9 mouse cellular contexts compared by ENCODE assay signal in genomic region chr12:110398351-110398750, GRCm38 (mm10). TPM values are rescaled to one million over a fixed set of nuclear protein-coding genes. Genes with fewer than 3 reads are reported as not detected.
A peak's percentile ranks its signal among the peaks of the same experiment; 100 is the strongest.
DNase-seq lines count a peak whose midpoint lies in the region; ATAC-seq lines count a peak whose summit lies in the region.
"Had no signal": no experiment of that assay in that cellular context is flagged by ENCODE, and none has a peak within 500 bp of the region (broad histone marks: within the 10 kb centered on the region; RNA-seq: fewer than 3 reads in every experiment).

No protein-coding gene starts in this region.

- H3K27me3 ChIP-seq in liver, embryonic 12.5 days (replicated peaks): no peaks in the 10 kb centered on the region; the same call in 1 of the 2 replicates
- H3K27me3 ChIP-seq in hindbrain, embryonic 16.5 days (replicated peaks; ENCODE audit: control insufficient read depth, insufficient read depth, low read length): no peaks in the 10 kb centered on the region
- H3K27me3 ChIP-seq: neural tube, embryonic 13.5 days had no signal

- no peak overlapping the region for H3K27ac ChIP-seq in liver, embryonic 12.5 days
- H3K27ac ChIP-seq in hindbrain, embryonic 16.5 days (ENCODE audit: low read depth, low read length): no peak overlapping the region
- H3K27ac ChIP-seq: neural tube, embryonic 13.5 days had no signal

- no peaks in the 10 kb centered on the region for H3K9me3 ChIP-seq in liver, embryonic 12.5 days (replicated peaks)
- H3K9me3 ChIP-seq in hindbrain, embryonic 16.5 days (ENCODE audit: control insufficient read depth, low read length): no peaks in the 10 kb centered on the region
- H3K9me3 ChIP-seq: neural tube, embryonic 13.5 days had no signal

- no peak overlapping the region for H3K9ac ChIP-seq in liver, embryonic 12.5 days
- H3K9ac ChIP-seq in hindbrain, embryonic 16.5 days (ENCODE audit: low read depth, low read length): no peak overlapping the region
- H3K9ac ChIP-seq: neural tube, embryonic 13.5 days had no signal

- H3K36me3 ChIP-seq in liver, embryonic 12.5 days: no peaks in the 10 kb centered on the region
- no peaks in the 10 kb centered on the region for H3K36me3 ChIP-seq in hindbrain, embryonic 16.5 days (ENCODE audit: control insufficient read depth, insufficient read depth, low read length)
- H3K36me3 ChIP-seq: neural tube, embryonic 13.5 days had no signal

- ATAC-seq in liver, embryonic 12.5 days: no peak
- peak; percentile 65 for ATAC-seq in hindbrain, embryonic 16.5 days

- DNase-seq in liver: peak; percentile 65
- peak; percentile 81 to 83 for DNase-seq in adrenal gland, adult 18-20 months (ENCODE audit: low spot score in 2 of 2)
- DNase-seq in embryo, embryonic 11 days: peak; percentile 67
- peak; percentile 80 for DNase-seq in left cerebral cortex, postnatal 4 days
- peak; percentile 36 to 57 for DNase-seq in natural killer cell, adult 2 months (ENCODE audit: low spot score in 2 of 2)
- DNase-seq in thymus, postnatal 4 days: peak; percentile 84

- no peak overlapping the region for H3K4me2 ChIP-seq in liver, embryonic 12.5 days
- H3K4me2 ChIP-seq in hindbrain, embryonic 16.5 days (ENCODE audit: low read length): no peak overlapping the region
- H3K4me2 ChIP-seq: neural tube, embryonic 13.5 days had no signal

- no peaks in the 10 kb centered on the region for H3K4me1 ChIP-seq in liver, embryonic 12.5 days
- H3K4me1 ChIP-seq in hindbrain, embryonic 16.5 days (ENCODE audit: control insufficient read depth, insufficient read depth, low read depth, low read length): no peaks in the 10 kb centered on the region
- H3K4me1 ChIP-seq: neural tube, embryonic 13.5 days had no signal

- H3K4me3 ChIP-seq in liver, embryonic 12.5 days: no peak overlapping the region
- H3K4me3 ChIP-seq in hindbrain, embryonic 16.5 days (ENCODE audit: low read length): no peak overlapping the region
- H3K4me3 ChIP-seq: neural tube, embryonic 13.5 days had no signal

- 20% methylated on average over 8 of the region's 8 CpGs for WGBS in liver, embryonic 12.5 days (ENCODE audit: insufficient replicate concordance)
- 23% methylated on average over 8 of the region's 8 CpGs for WGBS in hindbrain, embryonic 16.5 days

- intact Hi-C loops in left cerebral cortex, postnatal 4 days (cut with DNase I): loop anchor here (5.0 kb wide), 1 partner anchor 1496 kb away; no protein-coding TSS in a partner anchor

RNA-seq across cellular contexts. Expression of gene Ppp2r5c, which starts 48.6 kb away (rescaled TPM):
- polyA plus RNA-seq in liver, embryonic 12.5 days (2016; fragmentation: Nextera tagmentation; extraction: Ambion mirVana): 103 and 105 TPM in 2 replicates
- 100 to 1,000 TPM in 1 of 2 experiments, 10 to 100 TPM in 1; 97.8 to 113 TPM for total RNA-seq in adrenal gland, adult 18-20 months (2021)
- polyA plus RNA-seq in hindbrain, embryonic 16.5 days (2015; fragmentation: Nextera tagmentation; extraction: Ambion mirVana): 135 and 136 TPM in 2 replicates
- 100 to 1,000 TPM; 201 to 210 TPM for total RNA-seq in left cerebral cortex, postnatal 4 days (2021)
